Mouse (Mus musculus) layer of hippocampus, adult 11-12 months (tissue): ENCODE measurements around the gene Brd7.

Experiments used
- DNase-seq: peaks from one replicate; pipeline ENCODE4 v3.0.0; 2022; ENCODE audit warnings: low spot score

Gene Brd7

DNA sequence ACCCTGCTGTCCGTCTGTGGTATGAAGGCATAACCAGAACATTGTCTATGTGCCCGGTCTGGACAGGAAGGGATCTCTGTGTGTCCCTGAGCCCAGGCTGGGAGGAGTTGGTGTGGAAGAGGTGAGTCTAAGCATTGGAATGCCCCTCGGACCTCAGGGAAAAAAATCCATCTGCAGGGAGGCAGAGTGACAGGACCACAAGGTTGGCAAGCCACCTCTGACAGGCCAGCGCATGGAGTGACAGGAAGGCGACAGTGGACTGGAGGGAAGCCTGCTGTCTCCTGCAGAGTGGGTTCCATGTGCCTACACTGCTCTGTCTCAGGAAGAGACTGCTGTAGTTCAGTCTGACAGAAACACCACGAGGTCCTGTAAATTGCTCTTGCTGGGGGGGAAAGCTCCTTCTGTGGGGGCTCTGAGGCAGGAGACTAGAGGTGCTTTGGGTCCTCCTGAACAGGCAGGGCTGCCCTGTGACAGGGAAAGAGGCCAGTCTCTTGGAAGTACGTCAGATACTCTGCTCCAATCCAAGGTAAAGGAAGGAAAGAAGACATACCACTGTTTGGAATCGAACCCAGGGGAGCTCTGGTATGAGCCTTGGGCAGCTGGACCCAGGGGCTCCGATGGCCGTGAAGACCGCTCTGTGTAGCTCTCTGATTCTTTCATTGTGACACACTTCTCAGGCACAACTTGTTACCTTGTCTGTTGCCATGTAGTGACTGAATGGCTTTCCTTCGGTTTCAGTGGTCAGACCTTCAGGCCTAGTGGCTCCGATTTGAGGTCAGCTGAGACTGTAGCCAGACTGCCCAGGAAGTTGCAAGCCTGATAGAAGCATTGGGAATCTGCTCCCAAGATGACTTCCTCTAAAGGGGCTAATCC, 78.5 kb downstream of the Brd7 start:
- no peak for DNase-seq

DNA sequence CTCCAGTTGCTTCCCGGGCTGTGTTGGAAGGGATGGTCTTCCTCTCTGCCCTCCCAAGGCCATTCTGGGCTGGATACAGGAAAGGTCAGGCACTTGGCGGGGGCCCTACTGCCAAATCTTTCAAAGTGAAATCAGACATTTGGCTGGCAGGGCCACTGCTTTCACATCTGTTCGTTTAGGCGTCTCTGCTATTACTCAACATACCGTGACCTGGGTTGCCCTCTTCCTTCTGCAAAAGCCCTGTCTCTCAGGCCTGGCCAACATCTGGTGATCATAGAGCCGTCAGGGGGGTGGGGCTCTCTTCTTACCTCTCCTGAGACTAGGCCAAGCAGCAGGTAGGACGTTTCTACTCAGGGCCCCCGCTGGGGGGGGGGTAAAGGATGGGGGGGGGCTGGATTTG, 79.3 kb downstream of the Brd7 start:
- no peak for DNase-seq
